Mouse (Mus musculus): ENCODE results near the gene Zfp784. TPM values are rescaled to one million over a fixed set of nuclear protein-coding genes. Genes with fewer than 3 reads are reported as not detected.

Zfp784 gene
- polyA plus RNA-seq, 1 experiment from 2014 or later = 6.3 TPM

GRCm38 (mm10) chr7:5076931-5077330 lies 38.7 kb upstream of the Zfp784 start:
- CTCF ChIA-PET = interaction anchor here (0.6 kb wide), 1 partner anchor 10 kb away, joined by 3 read pairs; no protein-coding TSS in a partner anchor
- no peak for TF ChIP-seq CTCF (IDR thresholded peaks at IDR 0.05)
- no peak for ATAC-seq
- no peak for DNase-seq (ENCODE audit: low read depth, low spot score)
- in situ Hi-C loops (cut with MboI; ENCODE audit: low pct_unique_long_range_greater_than_20kb) = loop anchor here (25.0 kb wide), 1 partner anchor 915 kb away; the partner anchor contains the start of genes Cdc42ep5 and Leng9
- POLR2A ChIA-PET = interaction anchor here (0.7 to 1.6 kb wide), 2 partner anchors 15 to 210 kb away, joined by 3 to 7 read pairs; partner anchors contain the start of gene U2af2
- no peaks in the 10 kb centered on the region for H3K27me3 ChIP-seq

- ATAC-seq = no peak
- H3K27me3 ChIP-seq = no peaks in the 10 kb centered on the region
- ChIA-PET POLR2A (no interaction called here), CTCF (no interaction called here)
- in situ Hi-C loops (cut with MboI; ENCODE audit: low pct_unique_long_range_greater_than_20kb) = loop anchor here (25.0 kb wide), 2 partner anchors 913 to 1087 kb away; partner anchors contain the start of genes Cdc42ep5, Leng9, Zfp444 and Zfp787
- no peak for DNase-seq (ENCODE audit: low read depth, low spot score)
- TF ChIP-seq CTCF (IDR thresholded peaks at IDR 0.05) = no peak
Observed at GRCm38 (mm10) chr7:5074984-5075383, 36.7 kb upstream of the Zfp784 start.

GRCm38 (mm10) chr7:5073586-5073985 lies 35.3 kb upstream of the Zfp784 start:
- ChIA-PET POLR2A (no interaction called here), CTCF (no interaction called here)
- ATAC-seq = no peak

GRCm38 (mm10) chr7:5064886-5065285 lies 26.6 kb upstream of the Zfp784 start:
- in situ Hi-C loops (cut with MboI; ENCODE audit: low pct_unique_long_range_greater_than_20kb) = loop anchor here (5.0 to 25.0 kb wide), 3 partner anchors 48 to 1097 kb away; partner anchors contain the start of genes Gm44973, Ube2s, Zfp444 and Zfp787
- no peaks in the 10 kb centered on the region for H3K27me3 ChIP-seq
- DNase-seq (ENCODE audit: low read depth, low spot score) (no peak), ATAC-seq (no peak)
- no peak for TF ChIP-seq CTCF (IDR thresholded peaks at IDR 0.05)
- POLR2A ChIA-PET = interaction anchor here (0.7 kb wide), 1 partner anchor 8 kb away, joined by 3 read pairs; no protein-coding TSS in a partner anchor
- CTCF ChIA-PET = interaction anchor here (0.5 kb wide), 1 partner anchor 22 kb away, joined by 4 read pairs; no protein-coding TSS in a partner anchor

More at GRCm38 (mm10) chr7:5073586-5073985, 35.3 kb upstream of the Zfp784 start:
- no peaks in the 10 kb centered on the region for H3K27me3 ChIP-seq
- in situ Hi-C loops (cut with MboI; ENCODE audit: low pct_unique_long_range_greater_than_20kb) = loop anchor here (25.0 kb wide), 1 partner anchor 1089 kb away; the partner anchor contains the start of genes Zfp444 and Zfp787
- TF ChIP-seq CTCF (IDR thresholded peaks at IDR 0.05) = no peak
- no peak for DNase-seq (ENCODE audit: low read depth, low spot score)

GRCm38 (mm10) chr7:5062360-5063001 lies 24.2 kb upstream of the Zfp784 start:
- TF ChIP-seq CTCF (IDR thresholded peaks at IDR 0.05) = no peak
- POLR2A ChIA-PET = interaction anchor here (0.8 to 1.3 kb wide), 4 partner anchors 10 to 43 kb away, joined by 3 to 7 read pairs (median 4); partner anchors contain the start of genes Ccdc106 and Zfp865
- peak; percentile 19 for ATAC-seq
- H3K27me3 ChIP-seq = no peaks in the 10 kb centered on the region
- DNase-seq (ENCODE audit: low read depth, low spot score) = no peak
- CTCF ChIA-PET = interaction anchor here (0.8 kb wide), 1 partner anchor 10 kb away, joined by 3 read pairs; no protein-coding TSS in a partner anchor
- in situ Hi-C loops (cut with MboI; ENCODE audit: low pct_unique_long_range_greater_than_20kb) = loop anchor here (5.0 to 25.0 kb wide), 3 partner anchors 45 to 1100 kb away; partner anchors contain the start of genes Gm44973, Ube2s, Zfp444 and Zfp787

GRCm38 (mm10) chr7:5061774-5062359 lies 23.6 kb upstream of the Zfp784 start, which contains the start of gene U2af2:
U2af2 (plus strand) TSS chr7:5062143.
- ATAC-seq (peak; percentile 52), DNase-seq (ENCODE audit: low read depth, low spot score) (peak; percentile 30)
- no peak for TF ChIP-seq CTCF (IDR thresholded peaks at IDR 0.05)
- ChIA-PET POLR2A (interaction anchor here (0.8 to 2.0 kb wide), 7 partner anchors 9 to 119 kb away, joined by 3 to 12 read pairs (median 4); partner anchors contain the start of genes Ccdc106, Gm44973 and Zfp865), CTCF (interaction anchor here (0.8 to 3.1 kb wide), 2 partner anchors 10 to 12 kb away, joined by 3 to 19 read pairs; partner anchors contain the start of gene Zfp580)
- in situ Hi-C loops (cut with MboI; ENCODE audit: low pct_unique_long_range_greater_than_20kb) = loop anchor here (5.0 to 25.0 kb wide), 3 partner anchors 45 to 1100 kb away; partner anchors contain the start of genes Gm44973, Ube2s, Zfp444 and Zfp787
- no peaks in the 10 kb centered on the region for H3K27me3 ChIP-seq

- POLR2A ChIA-PET = interaction anchor here (0.6 to 2.0 kb wide), 5 partner anchors 23 to 242 kb away, joined by 3 to 12 read pairs (median 3); partner anchors contain the start of gene Gm44973
Observed at GRCm38 (mm10) chr7:5060944-5061773, 22.9 kb upstream of the Zfp784 start.

GRCm38 (mm10) chr7:5060239-5060731 lies 22.0 kb upstream of the Zfp784 start:
- ChIA-PET CTCF (interaction anchor here (0.7 to 3.1 kb wide), 11 partner anchors 10 to 122 kb away, joined by 3 to 19 read pairs (median 4); partner anchors contain the start of gene Zfp580), POLR2A (interaction anchor here (0.6 to 2.0 kb wide), 5 partner anchors 8 to 241 kb away, joined by 3 to 12 read pairs (median 3); partner anchors contain the start of gene Gm44973)
- TF ChIP-seq CTCF (IDR thresholded peaks at IDR 0.05) = no peak
- DNase-seq (ENCODE audit: low read depth, low spot score) (peak; percentile 27), ATAC-seq (peak; percentile 28)
- in situ Hi-C loops (cut with MboI; ENCODE audit: low pct_unique_long_range_greater_than_20kb) = loop anchor here (5.0 to 25.0 kb wide), 3 partner anchors 43 to 1102 kb away; partner anchors contain the start of genes Gm44973, Ube2s, Zfp444 and Zfp787
- H3K27me3 ChIP-seq = no peaks in the 10 kb centered on the region

More at GRCm38 (mm10) chr7:5060944-5061773, 22.9 kb upstream of the Zfp784 start:
- CTCF ChIA-PET = interaction anchor here (0.8 to 3.1 kb wide), 7 partner anchors 11 to 123 kb away, joined by 3 to 19 read pairs (median 4); partner anchors contain the start of gene Zfp580
- no peak for TF ChIP-seq CTCF (IDR thresholded peaks at IDR 0.05)
- ATAC-seq = peak; percentile 76
- DNase-seq (ENCODE audit: low read depth, low spot score) = peak; percentile 97
- H3K27me3 ChIP-seq = no peaks in the 10 kb centered on the region
- in situ Hi-C loops (cut with MboI; ENCODE audit: low pct_unique_long_range_greater_than_20kb) = loop anchor here (5.0 to 25.0 kb wide), 3 partner anchors 44 to 1101 kb away; partner anchors contain the start of genes Gm44973, Ube2s, Zfp444 and Zfp787

- no peak for TF ChIP-seq CTCF (IDR thresholded peaks at IDR 0.05)
- DNase-seq (ENCODE audit: low read depth, low spot score) = no peak
- in situ Hi-C loops (cut with MboI; ENCODE audit: low pct_unique_long_range_greater_than_20kb) = loop anchor here (25.0 kb wide), 1 partner anchor 1103 kb away; the partner anchor contains the start of genes Zfp444 and Zfp787
- no peak for ATAC-seq
- ChIA-PET CTCF (interaction anchor here (1.2 to 3.1 kb wide), 4 partner anchors 9 to 41 kb away, joined by 5 to 19 read pairs (median 8); partner anchors contain the start of gene Zfp580), POLR2A (no interaction called here)
- H3K27me3 ChIP-seq = no peaks in the 10 kb centered on the region
Observed at GRCm38 (mm10) chr7:5059421-5059820, 21.2 kb upstream of the Zfp784 start.
